27 mouse cellular contexts compared by ENCODE assay signal in genomic region chr10:88404220-88404619, GRCm38 (mm10). TPM values are rescaled to one million over a fixed set of nuclear protein-coding genes. Genes with fewer than 3 reads are reported as not detected.
DNase-seq lines count a peak whose midpoint lies in the region; ATAC-seq and TF ChIP-seq lines count a peak whose summit lies in the region.
"Had no signal": no experiment of that assay in that cellular context is flagged by ENCODE, and none has a peak within 500 bp of the region (broad histone marks: within the 10 kb centered on the region; RNA-seq: fewer than 3 reads in every experiment).

No protein-coding gene starts in this region.

- peaks cover 56% of the 10 kb centered on the region for H3K4me1 ChIP-seq in bone marrow macrophage, adult 2 months (ENCODE audit: control insufficient read depth, insufficient read depth, low read length)
- H3K4me1 ChIP-seq in forebrain, embryonic 16.5 days (replicated peaks; ENCODE audit: control insufficient read depth, insufficient read depth, low read length) = no peaks in the 10 kb centered on the region
- H3K4me1 ChIP-seq: forebrain, embryonic 10.5 days; forebrain, embryonic 13.5 days; hindbrain, embryonic 15.5 days; intestine, embryonic 15.5 days had no signal

- no peak overlapping the region for H3K4me3 ChIP-seq in bone marrow macrophage, adult 2 months (ENCODE audit: insufficient read depth, low read length)
- H3K4me3 ChIP-seq in macrophage (ENCODE audit: inconsistent target) = no peak overlapping the region
- H3K4me3 ChIP-seq in forebrain, embryonic 16.5 days (replicated peaks; ENCODE audit: low read length) = no peak overlapping the region
- H3K4me3 ChIP-seq: forebrain, embryonic 10.5 days; forebrain, embryonic 13.5 days; heart, adult 2 months; heart, embryonic 10.5 days; heart, embryonic 13.5 days; hindbrain, embryonic 15.5 days; intestine, embryonic 15.5 days had no signal

- no peaks in the 10 kb centered on the region for H3K9me3 ChIP-seq in forebrain, embryonic 16.5 days (ENCODE audit: control insufficient read depth, low read length)
- H3K9me3 ChIP-seq: forebrain, embryonic 10.5 days; forebrain, embryonic 13.5 days; heart, embryonic 10.5 days; heart, embryonic 13.5 days; hindbrain, embryonic 15.5 days; intestine, embryonic 15.5 days had no signal

- H3K79me2 ChIP-seq in macrophage (ENCODE audit: inconsistent target) = peaks cover 94% of the 10 kb centered on the region

- peak overlapping the region; percentile 73 for H3K27ac ChIP-seq in bone marrow macrophage, adult 2 months (ENCODE audit: insufficient read depth, low read depth, low read length)
- H3K27ac ChIP-seq in macrophage = peak overlapping the region; percentile 84
- no peak overlapping the region for H3K27ac ChIP-seq in forebrain, embryonic 16.5 days (ENCODE audit: low read length)
- H3K27ac ChIP-seq: forebrain, embryonic 10.5 days; forebrain, embryonic 13.5 days; heart, adult 2 months; heart, embryonic 10.5 days; heart, embryonic 13.5 days; hindbrain, embryonic 15.5 days; intestine, embryonic 15.5 days had no signal

- H3K36me3 ChIP-seq in macrophage (ENCODE audit: inconsistent target) = peaks cover 25% of the 10 kb centered on the region; the same call in 1 of the 2 replicates
- no peaks in the 10 kb centered on the region for H3K36me3 ChIP-seq in forebrain, embryonic 16.5 days (ENCODE audit: control insufficient read depth, insufficient read depth)

- DNase-seq in CD4-positive helper T cell, adult 2 months (ENCODE audit: low read depth, low spot score) = peak; percentile 44
- DNase-seq in left cerebral cortex, postnatal 25 days (ENCODE audit: low spot score in 2 of 2) = no peak
- DNase-seq in spleen, postnatal 4 days (ENCODE audit: low spot score in 2 of 2) = no peak
- DNase-seq: adrenal gland, adult 2 months; adrenal gland, postnatal 14 days; cerebellum, adult 11-12 months; cerebellum, adult 9-10 months; cerebellum, postnatal 14 days; forebrain, postnatal 0 days; gastrocnemius, postnatal 25 days; heart, adult 2 months; heart, postnatal 14 days; heart, postnatal 4 days had no signal

- no peak for TF ChIP-seq POLR2A in bone marrow macrophage, adult 2 months (IDR thresholded peaks at IDR 0.05; ENCODE audit: borderline replicate concordance, low read depth, low read length)

- whole genome bisulfite sequencing in macrophage (ENCODE audit: missing documents) = 65% methylated on average over 6 of the region's 6 CpGs
- WGBS in forebrain, embryonic 16.5 days = 87% methylated on average over 6 of the region's 6 CpGs

- no peak overlapping the region for H3K9ac ChIP-seq in forebrain, embryonic 16.5 days (replicated peaks; ENCODE audit: low read depth, low read length)
- H3K9ac ChIP-seq: forebrain, embryonic 13.5 days; forebrain, postnatal 0 days; heart, embryonic 13.5 days; hindbrain, embryonic 15.5 days; intestine, embryonic 15.5 days had no signal

- no peaks in the 10 kb centered on the region for H3K27me3 ChIP-seq in forebrain, embryonic 16.5 days (replicated peaks; ENCODE audit: control insufficient read depth, insufficient read depth, low read length)
- H3K27me3 ChIP-seq: forebrain, embryonic 13.5 days; heart, embryonic 13.5 days; hindbrain, embryonic 15.5 days; intestine, embryonic 15.5 days had no signal

- no peak for TF ChIP-seq CTCF in bone marrow macrophage, adult 2 months (IDR thresholded peaks at IDR 0.05; ENCODE audit: low read depth, low read length)

- no peak for ATAC-seq in forebrain, embryonic 16.5 days
- ATAC-seq: forebrain, embryonic 13.5 days; forebrain, postnatal 0 days; intestine, embryonic 15.5 days had no signal

- intact Hi-C loops in left cerebral cortex, postnatal 25 days (cut with DNase I) = no loop called here

- H3K4me2 ChIP-seq in forebrain, embryonic 16.5 days (ENCODE audit: low read length) = no peak overlapping the region
- H3K4me2 ChIP-seq: forebrain, embryonic 13.5 days; heart, embryonic 13.5 days; hindbrain, embryonic 15.5 days; intestine, embryonic 15.5 days had no signal

RNA-seq across cellular contexts. Expression of gene Gnptab, which starts 25.3 kb away (rescaled TPM):
- polyA plus RNA-seq in bone marrow macrophage, adult 2 months (2012; ENCODE audit: insufficient read depth, insufficient read length, missing spikeins) = 22.9 and 26.8 TPM in 2 replicates
- total RNA-seq in macrophage (2018; cell fraction: chromatin; rRNA removed) = 100 to 1,000 TPM in 13 of 26 experiments, 10 to 100 TPM in 13; 28.8 to 151 (median 99.6) TPM
- total RNA-seq in macrophage (2018; cell fraction: cytosol; rRNA removed) = 10 to 100 TPM; 32.2 to 72.7 (median 51.5) TPM
- total RNA-seq in macrophage (2018; cell fraction: nucleus; rRNA removed) = 100 to 1,000 TPM in 5 of 26 experiments, 10 to 100 TPM in 21; 45.1 to 176 (median 89.0) TPM
- 34.0 to 83.1 TPM (median 76.6 TPM) in 3 replicates for polyA plus RNA-seq in macrophage (2018)
- 10 to 100 TPM; 66.6 to 68.1 TPM for total RNA-seq in left cerebral cortex, postnatal 25 days (2021)
- polyA plus RNA-seq in forebrain, embryonic 16.5 days (2015; fragmentation: Nextera tagmentation; extraction: Ambion mirVana) = 17.8 and 18.4 TPM in 2 replicates

RNA-seq across cellular contexts. Expression of gene Dram1, which starts 25.3 kb away (rescaled TPM):
- polyA plus RNA-seq in bone marrow macrophage, adult 2 months (2012; ENCODE audit: insufficient read depth, insufficient read length, missing spikeins) = 76.0 and 77.0 TPM in 2 replicates
- total RNA-seq in macrophage (2018; cell fraction: chromatin; rRNA removed) = 10 to 100 TPM in 23 of 26 experiments, 1 to 10 TPM in 3; 7.2 to 72.1 (median 20.8) TPM
- 10 to 100 TPM; 13.4 to 41.9 (median 20.7) TPM for total RNA-seq in macrophage (2018; cell fraction: cytosol; rRNA removed)
- total RNA-seq in macrophage (2018; cell fraction: nucleus; rRNA removed) = 100 to 1,000 TPM in 2 of 26 experiments, 10 to 100 TPM in 24; 17.4 to 114 (median 41.6) TPM
- polyA plus RNA-seq in macrophage (2018) = 15.4 to 26.6 TPM (median 23.8 TPM) in 3 replicates
- total RNA-seq in left cerebral cortex, postnatal 25 days (2021) = under 1 TPM; 0.80 to 0.82 TPM
- polyA plus RNA-seq in forebrain, embryonic 16.5 days (2015; fragmentation: Nextera tagmentation; extraction: Ambion mirVana) = 0.70 and 0.72 TPM in 2 replicates
- total RNA-seq: MEL had no signal

RNA-seq across cellular contexts. Expression of gene Sycp3, which starts 55.1 kb away (rescaled TPM):
- polyA plus RNA-seq in bone marrow macrophage, adult 2 months (2012; ENCODE audit: insufficient read depth, insufficient read length, missing spikeins) = not detected in 2 replicates
- total RNA-seq in macrophage (2018; cell fraction: chromatin; rRNA removed) = under 1 TPM in 1 of 26 experiments, not detected in 25; 0.99 TPM
- total RNA-seq in macrophage (2018; cell fraction: cytosol; rRNA removed) = not detected
- total RNA-seq in macrophage (2018; cell fraction: nucleus; rRNA removed) = under 1 TPM in 3 of 26 experiments, not detected in 23; 0.60 to 0.65 (median 0.63) TPM
- not detected in 3 replicates for polyA plus RNA-seq in macrophage (2018)
- total RNA-seq in left cerebral cortex, postnatal 25 days (2021) = 1 to 10 TPM in 1 of 2 experiments, under 1 TPM in 1; 0.71 to 1.3 TPM
- not detected in 2 replicates for polyA plus RNA-seq in forebrain, embryonic 16.5 days (2015; fragmentation: Nextera tagmentation; extraction: Ambion mirVana)
- total RNA-seq: gastrocnemius, adult 8-10 months; gastrocnemius, postnatal 25 days; heart, adult 2 months; heart, postnatal 14 days; heart, postnatal 4 days; MEL had no signal
- polyA plus RNA-seq: adrenal gland, adult 2 months; embryonic facial prominence, embryonic 11.5 days; embryonic facial prominence, embryonic 14.5 days; forebrain, embryonic 13.5 days; heart, adult 2 months; hindbrain, embryonic 11.5 days had no signal
